Mouse (Mus musculus): ENCODE results near the gene Prr13.

Prr13 gene

DNA sequence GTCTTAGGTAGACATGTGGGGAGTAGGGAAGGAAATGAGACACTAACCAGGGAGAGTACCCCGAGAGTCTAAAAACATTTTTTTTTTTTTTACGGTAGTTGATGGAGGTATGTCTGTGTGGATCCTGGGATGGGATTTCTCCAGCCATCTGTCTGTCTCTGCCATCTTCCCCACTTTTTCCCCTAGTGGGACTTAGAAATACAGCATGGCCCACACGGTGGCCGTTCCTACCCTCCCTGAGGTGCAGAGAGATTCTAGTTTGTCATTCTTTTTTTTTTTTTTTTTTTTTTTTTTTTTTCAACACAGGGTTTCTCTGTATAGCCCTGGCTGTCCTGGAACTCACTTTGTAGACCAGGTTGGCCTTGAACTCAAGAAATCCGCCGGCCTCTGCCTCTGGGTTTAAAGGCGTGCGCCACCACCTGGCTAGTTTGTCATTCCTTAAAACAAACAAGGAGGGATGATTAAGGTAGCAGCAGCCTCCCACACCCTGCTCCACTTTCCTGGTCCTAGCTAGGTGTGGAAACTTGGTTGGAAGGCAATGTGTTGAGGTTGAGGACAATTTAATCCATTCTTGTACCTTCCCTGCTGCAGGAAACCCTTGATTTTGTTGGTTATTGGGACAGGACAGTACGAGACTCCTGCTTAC is 2.7 kb downstream of the Prr13 start:
- DNase-seq, result no peak

GRCm38 (mm10) chr15:102463666-102464065 is 4.8 kb downstream of the Prr13 start:
- peak in 1 of 2 experiments; percentile 64 for DNase-seq

DNA sequence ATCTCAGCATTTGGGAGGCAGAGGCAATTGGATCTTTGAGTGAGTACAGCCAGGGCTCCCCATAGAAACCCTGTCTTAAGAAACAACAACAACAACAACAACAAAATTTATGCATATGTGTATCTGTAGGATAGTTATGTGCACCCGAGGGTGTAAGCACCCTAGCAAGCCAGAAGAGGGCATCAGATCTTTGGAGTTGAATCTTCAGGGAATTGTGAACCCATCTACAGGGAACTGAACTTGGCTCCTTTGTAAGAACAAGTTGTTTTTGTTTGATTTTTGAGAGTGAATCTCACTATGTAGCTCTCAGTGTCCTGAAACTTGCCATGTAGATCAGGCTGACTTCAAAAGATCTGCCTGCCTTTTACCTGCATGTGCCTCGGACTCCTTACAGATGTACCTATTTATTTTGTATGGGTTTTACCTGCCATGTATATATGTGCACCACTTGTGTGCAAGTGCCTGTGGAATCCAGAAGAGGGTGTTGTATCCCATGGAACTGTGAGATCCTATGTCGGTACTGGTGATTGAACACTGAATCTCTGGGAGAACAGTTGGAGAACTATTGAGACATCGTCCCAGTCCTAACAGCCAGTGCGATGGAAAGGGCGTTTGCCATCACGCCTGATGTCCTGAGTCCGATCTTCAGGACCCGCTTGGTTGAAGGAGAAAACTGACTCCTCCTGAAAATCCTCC is 10.0 kb downstream of the Prr13 start:
- DNase-seq, result no peak

GRCm38 (mm10) chr15:102470183-102470604 is 11.4 kb downstream of the Prr13 start, which contains the start of gene Pcbp2:
Pcbp2 (plus strand) TSS chr15:102470539.
- DNase-seq, result peak; percentile 95 to 99

- peak; percentile 87 to 93 for DNase-seq
Observed at GRCm38 (mm10) chr15:102470605-102471294, 11.9 kb downstream of the Prr13 start.

- DNase-seq, result no peak
Observed at GRCm38 (mm10) chr15:102471295-102471645, 12.4 kb downstream of the Prr13 start.

- no peak for DNase-seq
Observed at GRCm38 (mm10) chr15:102471727-102472126, 12.9 kb downstream of the Prr13 start.

DNA sequence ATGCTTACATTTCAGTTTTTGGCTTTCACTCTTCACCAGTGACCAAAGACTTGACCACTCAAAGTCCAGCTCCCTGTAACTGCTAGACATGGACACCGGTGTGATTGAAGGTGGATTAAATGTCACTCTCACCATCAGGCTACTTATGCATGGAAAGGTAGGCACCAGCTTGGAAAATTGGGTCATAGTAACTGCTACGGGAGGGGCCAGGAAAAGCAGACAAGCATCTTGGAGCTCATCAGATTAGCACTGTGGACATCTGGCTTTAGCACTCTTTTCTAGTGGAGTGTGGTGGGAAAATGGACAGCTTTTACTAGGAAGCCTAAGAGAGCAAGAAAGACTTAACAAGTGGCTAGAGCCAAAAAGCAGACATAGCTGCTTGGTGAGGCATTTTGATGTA is 14.4 kb downstream of the Prr13 start:
- DNase-seq, result no peak

- DNase-seq, result no peak
Observed at GRCm38 (mm10) chr15:102474520-102474919, 15.7 kb downstream of the Prr13 start.

DNA sequence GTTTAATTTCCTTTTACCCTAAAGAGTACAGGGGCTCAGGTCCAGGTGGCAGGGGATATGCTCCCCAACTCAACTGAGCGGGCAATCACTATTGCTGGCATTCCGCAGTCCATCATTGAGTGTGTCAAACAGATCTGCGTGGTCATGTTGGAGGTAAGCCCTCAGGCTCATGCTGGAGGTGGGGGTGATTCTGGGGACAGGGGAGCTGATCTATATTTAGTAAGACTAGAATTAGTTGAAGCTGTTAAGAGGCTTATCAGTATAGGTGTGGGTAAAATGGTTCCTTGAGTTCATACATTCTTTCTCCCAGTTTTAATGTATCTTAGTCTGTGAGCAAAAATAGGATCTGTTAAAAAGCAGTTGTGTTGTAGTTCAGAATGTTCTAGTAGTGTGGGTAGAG is 24.3 kb downstream of the Prr13 start:
- no peak for DNase-seq

DNA sequence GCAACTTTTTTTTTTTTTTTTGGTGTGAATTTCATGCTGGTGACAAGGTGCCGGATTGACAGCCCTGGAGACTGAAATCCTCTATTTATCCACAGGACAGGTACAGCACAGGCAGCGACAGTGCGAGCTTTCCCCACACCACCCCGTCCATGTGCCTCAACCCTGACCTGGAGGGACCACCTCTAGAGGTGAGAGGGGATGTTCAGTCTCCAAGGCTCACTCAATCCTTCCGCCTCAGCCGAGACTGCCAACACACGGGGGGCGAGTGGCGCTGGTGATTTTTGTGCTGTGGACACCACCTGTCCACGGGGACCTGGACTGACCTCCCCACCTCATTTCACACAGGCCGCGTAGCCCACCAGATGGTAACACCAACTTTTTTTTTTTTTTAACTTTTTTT is 27.0 kb downstream of the Prr13 start:
- no peak for DNase-seq

DNA sequence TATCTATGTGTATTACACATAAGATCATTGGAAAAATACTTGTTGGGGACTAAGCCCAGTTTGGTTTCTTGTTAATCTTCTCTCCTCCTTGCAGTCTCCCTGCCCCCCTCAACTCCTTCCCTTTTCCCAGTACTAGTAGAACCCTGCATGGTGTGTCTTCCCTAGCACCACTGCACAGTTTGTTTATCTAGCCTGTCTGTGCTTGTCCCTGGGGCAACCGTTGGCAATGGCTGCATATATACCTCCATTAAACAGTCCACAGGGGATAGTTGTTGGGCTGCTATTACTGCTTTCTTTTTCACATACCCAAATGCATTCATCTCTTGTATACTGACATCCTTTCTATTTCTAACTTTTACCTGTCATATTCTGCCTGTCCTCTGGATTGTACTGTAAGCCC is 28.8 kb downstream of the Prr13 start:
- no peak for DNase-seq

DNA sequence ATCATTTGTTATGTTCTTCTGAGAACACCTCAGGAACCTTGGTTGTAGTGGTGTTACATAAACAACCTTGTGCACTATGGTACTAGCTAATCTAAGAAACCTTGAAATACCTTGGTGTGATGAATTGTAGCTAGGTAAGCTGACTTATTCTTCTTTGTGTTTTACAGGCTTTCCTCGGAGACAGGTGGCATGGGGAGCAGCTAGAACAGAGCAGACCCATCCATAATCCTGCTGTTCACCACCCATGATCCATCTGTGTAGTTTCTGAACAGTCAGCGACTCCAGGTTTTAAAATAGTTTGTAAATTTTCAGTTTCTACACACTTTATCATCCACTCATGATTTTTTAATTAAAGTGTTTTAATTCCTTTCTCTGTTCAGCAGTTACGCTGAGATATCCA is 39.5 kb downstream of the Prr13 start:
- DNase-seq, result no peak

DNA sequence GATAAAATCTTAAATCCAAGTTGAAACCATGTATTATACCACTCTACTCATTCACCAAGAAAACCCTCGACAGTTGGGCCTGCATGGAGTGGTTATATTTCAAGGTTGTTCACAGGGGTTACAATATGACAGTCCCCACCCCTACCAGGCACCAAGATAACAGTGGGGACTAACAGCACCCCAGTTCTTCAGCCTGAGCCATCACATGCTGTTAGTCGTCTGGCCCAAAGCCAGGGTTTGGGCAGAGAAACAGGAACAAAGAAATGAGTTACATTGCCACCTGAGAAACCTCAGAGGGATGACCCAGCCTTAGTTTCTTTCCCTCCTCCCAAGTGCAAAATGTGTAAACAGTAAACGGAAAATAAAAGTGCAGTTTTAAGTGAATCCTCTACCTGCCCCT is 40.5 kb downstream of the Prr13 start:
- DNase-seq, result no peak

- no peak for DNase-seq
Observed at GRCm38 (mm10) chr15:102499851-102500250, 41.0 kb downstream of the Prr13 start.

GRCm38 (mm10) chr15:102500479-102500878 is 41.7 kb downstream of the Prr13 start:
- no peak for DNase-seq

- DNase-seq, result peak in 1 of 2 experiments; percentile 35
Observed at GRCm38 (mm10) chr15:102501084-102501814, 42.4 kb downstream of the Prr13 start.

DNA sequence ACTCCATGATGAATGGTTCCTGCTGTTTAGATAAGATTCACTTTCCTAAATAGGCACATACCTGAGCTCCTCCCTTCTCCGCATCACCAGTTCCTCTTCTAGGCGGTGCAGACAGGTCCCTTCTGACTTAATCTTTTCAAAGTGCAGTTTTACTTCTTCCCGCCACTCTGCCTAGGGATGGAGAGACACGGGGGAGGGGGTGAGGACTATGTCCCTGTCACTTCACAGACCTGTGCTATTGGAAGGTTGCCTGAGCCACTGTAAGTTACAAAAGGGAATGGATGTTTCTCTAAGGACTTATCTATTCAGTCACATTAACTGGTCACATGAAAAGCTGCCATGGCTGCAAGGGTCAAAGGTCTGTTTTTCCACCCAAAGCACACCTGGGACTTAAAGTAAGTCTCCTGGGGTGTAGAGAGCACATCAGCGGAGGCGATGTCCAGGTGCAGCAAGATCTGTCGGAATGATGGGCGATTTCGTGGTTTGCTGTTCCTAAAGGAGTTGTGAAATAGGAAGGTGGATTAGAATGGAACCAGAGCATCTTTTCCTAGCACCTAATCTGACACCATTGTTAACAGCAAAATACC is 43.5 kb downstream of the Prr13 start:
- DNase-seq, result peak in 1 of 2 experiments; percentile 42

DNA sequence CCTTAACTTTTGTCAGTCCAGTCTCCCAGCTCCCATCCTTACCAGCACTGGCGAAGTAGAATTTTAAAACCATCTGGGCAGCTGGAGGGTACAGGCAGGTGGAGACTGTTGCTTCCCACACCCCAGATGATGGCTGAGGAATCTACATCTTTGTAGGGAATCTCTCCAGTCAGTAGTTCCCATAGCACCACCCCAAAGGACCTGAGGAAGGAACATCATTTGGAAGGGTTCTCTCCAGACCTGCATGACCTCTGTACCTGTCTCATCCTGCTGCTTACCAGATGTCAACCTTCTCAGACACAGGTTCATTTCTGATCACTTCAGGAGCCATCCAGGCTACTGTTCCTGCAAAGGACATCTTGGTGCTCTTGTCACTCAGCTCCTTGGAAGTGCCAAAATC is 44.6 kb downstream of the Prr13 start, which contains the start of gene Gm10337:
Gm10337 (plus strand) TSS at position 276 of the 400 bp plus-strand sequence.
- no peak for DNase-seq

GRCm38 (mm10) chr15:102503924-102504782 is 45.3 kb downstream of the Prr13 start:
- no peak for DNase-seq

- no peak for DNase-seq
Observed at GRCm38 (mm10) chr15:102505073-102505769, 46.4 kb downstream of the Prr13 start.

Data from kidney, postnatal 25 days (tissue).